Mouse (Mus musculus): ENCODE measurements around the gene Slc23a2. TPM values are rescaled to one million over a fixed set of nuclear protein-coding genes. Genes with fewer than 3 reads are reported as not detected.
A peak's percentile ranks its signal among the peaks of the same experiment; 100 is the strongest.

The Slc23a2 gene
- polyA plus RNA-seq, 1 experiment = 18.1 TPM

GRCm38 (mm10) chr2:132093739-132094138 lies 51.2 kb downstream of the Slc23a2 start:
- Histone ChIP-seq H3K4me3 (ENCODE audit: insufficient read depth, low read length) (no peak overlapping the region), H3K4me1 (ENCODE audit: control insufficient read depth, insufficient read depth, low read length) (peaks cover 2% of the 10 kb centered on the region; the same call in 1 of the 2 replicates), H3K27ac (ENCODE audit: insufficient read depth, low read length) (no peak overlapping the region)
- TF ChIP-seq POLR2A (IDR thresholded peaks at IDR 0.05; ENCODE audit: low read depth, low read length) (no peak), CTCF (IDR thresholded peaks at IDR 0.05; ENCODE audit: borderline replicate concordance, insufficient read depth, low read length) (no peak)

DNA sequence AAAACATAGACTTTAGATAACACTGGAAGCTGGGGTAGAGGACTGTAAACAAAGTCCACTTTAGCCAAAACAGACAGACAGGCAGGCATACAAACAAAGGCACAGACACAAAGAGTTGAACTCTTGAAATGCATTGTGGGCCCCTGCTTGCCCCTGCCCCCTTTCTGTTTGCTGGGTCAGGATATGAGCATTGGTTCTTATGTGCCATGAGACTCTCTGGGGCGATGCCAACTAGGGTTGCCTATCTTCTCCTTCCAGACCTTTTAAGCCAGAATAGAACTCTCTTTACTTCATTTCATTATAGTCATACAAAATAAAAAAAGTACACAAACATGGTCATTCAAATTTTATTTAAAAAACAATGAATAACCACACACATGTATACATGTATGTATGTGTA lies 51.6 kb downstream of the Slc23a2 start:
- Histone ChIP-seq H3K27ac (ENCODE audit: insufficient read depth, low read length) (no peak overlapping the region), H3K4me3 (ENCODE audit: insufficient read depth, low read length) (no peak overlapping the region), H3K4me1 (ENCODE audit: control insufficient read depth, insufficient read depth, low read length) (no peaks in the 10 kb centered on the region)
- TF ChIP-seq POLR2A (IDR thresholded peaks at IDR 0.05; ENCODE audit: low read depth, low read length) (no peak), CTCF (IDR thresholded peaks at IDR 0.05; ENCODE audit: borderline replicate concordance, insufficient read depth, low read length) (no peak)

- TF ChIP-seq POLR2A (IDR thresholded peaks at IDR 0.05; ENCODE audit: low read depth, low read length) (no peak), CTCF (IDR thresholded peaks at IDR 0.05; ENCODE audit: borderline replicate concordance, insufficient read depth, low read length) (no peak)
Measured at GRCm38 (mm10) chr2:132092722-132093121, 52.2 kb downstream of the Slc23a2 start.

DNA sequence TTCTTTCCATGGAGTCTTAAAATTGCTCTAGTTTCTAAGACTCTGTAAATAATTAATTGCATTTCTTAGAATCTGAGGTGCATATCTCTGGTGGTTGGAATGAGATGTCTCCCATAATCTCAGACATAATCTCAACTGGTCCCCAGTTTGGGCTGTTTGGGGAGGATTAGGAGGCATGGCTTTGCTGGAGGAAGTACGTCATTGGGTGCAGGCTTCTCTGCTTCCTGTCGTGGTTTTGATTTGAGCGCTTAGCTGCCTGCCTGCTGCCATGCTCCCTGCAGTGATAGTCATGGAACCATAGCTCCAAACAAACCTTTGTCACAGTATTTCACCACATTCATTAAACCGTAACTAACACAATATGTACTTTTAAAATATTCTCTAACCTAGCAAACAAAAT lies 53.2 kb downstream of the Slc23a2 start:
- Histone ChIP-seq H3K27ac (ENCODE audit: insufficient read depth, low read length) (no peak overlapping the region), H3K4me1 (ENCODE audit: control insufficient read depth, insufficient read depth, low read length) (no peaks in the 10 kb centered on the region), H3K4me3 (ENCODE audit: insufficient read depth, low read length) (no peak overlapping the region)
- no peak for TF ChIP-seq POLR2A (IDR thresholded peaks at IDR 0.05; ENCODE audit: low read depth, low read length)
- no peak for TF ChIP-seq CTCF (IDR thresholded peaks at IDR 0.05; ENCODE audit: borderline replicate concordance, insufficient read depth, low read length)

More at GRCm38 (mm10) chr2:132092722-132093121, 52.2 kb downstream of the Slc23a2 start:
- H3K27ac ChIP-seq (ENCODE audit: insufficient read depth, low read length) = no peak overlapping the region
- no peaks in the 10 kb centered on the region for H3K4me1 ChIP-seq (ENCODE audit: control insufficient read depth, insufficient read depth, low read length)
- no peak overlapping the region for H3K4me3 ChIP-seq (ENCODE audit: insufficient read depth, low read length)

- Histone ChIP-seq H3K4me3 (ENCODE audit: insufficient read depth, low read length) (no peak overlapping the region), H3K27ac (ENCODE audit: insufficient read depth, low read length) (peak overlapping the region; percentile 88), H3K4me1 (ENCODE audit: control insufficient read depth, insufficient read depth, low read length) (peaks cover 9% of the 10 kb centered on the region)
- no peak for TF ChIP-seq POLR2A (IDR thresholded peaks at IDR 0.05; ENCODE audit: low read depth, low read length)
- TF ChIP-seq CTCF (IDR thresholded peaks at IDR 0.05; ENCODE audit: borderline replicate concordance, insufficient read depth, low read length) = no peak
Measured at GRCm38 (mm10) chr2:132084813-132085212, 60.1 kb downstream of the Slc23a2 start.

DNA sequence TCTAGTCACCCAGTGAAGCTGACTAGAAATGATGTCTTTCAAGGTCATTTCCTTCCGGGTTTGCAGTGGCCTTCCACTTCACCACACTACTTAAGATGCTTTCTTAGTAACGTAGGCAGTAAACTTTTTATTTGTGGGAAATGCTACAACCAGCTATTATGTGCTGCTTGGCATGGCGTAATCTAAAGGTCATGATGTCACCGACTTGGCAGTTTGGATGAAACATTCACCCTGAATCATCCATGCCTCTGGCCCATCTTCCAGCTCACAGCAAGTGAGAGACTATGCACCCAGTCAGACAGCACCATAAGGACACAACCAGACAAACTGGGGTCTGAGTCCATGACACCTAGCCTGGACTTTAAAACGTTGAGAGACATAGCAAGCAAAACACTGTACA lies 60.5 kb downstream of the Slc23a2 start:
- TF ChIP-seq POLR2A (IDR thresholded peaks at IDR 0.05; ENCODE audit: low read depth, low read length) (no peak), CTCF (IDR thresholded peaks at IDR 0.05; ENCODE audit: borderline replicate concordance, insufficient read depth, low read length) (no peak)
- Histone ChIP-seq H3K4me3 (ENCODE audit: insufficient read depth, low read length) (no peak overlapping the region), H3K4me1 (ENCODE audit: control insufficient read depth, insufficient read depth, low read length) (peaks cover 9% of the 10 kb centered on the region), H3K27ac (ENCODE audit: insufficient read depth, low read length) (peak overlapping the region; percentile 88)

DNA sequence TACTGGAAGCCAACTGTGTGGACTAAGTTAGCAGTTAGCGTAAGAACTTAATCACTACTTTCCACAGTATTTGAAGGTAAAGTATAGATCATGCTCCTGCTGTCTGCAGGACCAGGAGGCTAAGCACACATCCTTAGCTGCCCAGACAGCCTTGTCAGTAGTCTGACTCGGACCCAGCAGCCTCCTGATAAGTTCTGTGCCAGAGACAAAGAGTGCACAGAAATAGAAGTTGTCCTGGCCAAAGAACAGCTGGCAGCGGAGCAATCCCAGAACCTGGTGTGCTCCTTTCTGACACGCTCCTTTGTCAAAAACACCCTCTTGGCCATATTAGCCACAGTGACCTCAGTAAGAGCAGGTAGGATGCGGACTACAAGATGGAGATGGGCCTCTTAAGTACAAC lies 65.8 kb downstream of the Slc23a2 start:
- Histone ChIP-seq H3K4me3 (ENCODE audit: insufficient read depth, low read length) (no peak overlapping the region), H3K27ac (ENCODE audit: insufficient read depth, low read length) (no peak overlapping the region), H3K4me1 (ENCODE audit: control insufficient read depth, insufficient read depth, low read length) (peaks cover 1% of the 10 kb centered on the region)
- TF ChIP-seq POLR2A (IDR thresholded peaks at IDR 0.05; ENCODE audit: low read depth, low read length) (no peak), CTCF (IDR thresholded peaks at IDR 0.05; ENCODE audit: borderline replicate concordance, insufficient read depth, low read length) (no peak)

DNA sequence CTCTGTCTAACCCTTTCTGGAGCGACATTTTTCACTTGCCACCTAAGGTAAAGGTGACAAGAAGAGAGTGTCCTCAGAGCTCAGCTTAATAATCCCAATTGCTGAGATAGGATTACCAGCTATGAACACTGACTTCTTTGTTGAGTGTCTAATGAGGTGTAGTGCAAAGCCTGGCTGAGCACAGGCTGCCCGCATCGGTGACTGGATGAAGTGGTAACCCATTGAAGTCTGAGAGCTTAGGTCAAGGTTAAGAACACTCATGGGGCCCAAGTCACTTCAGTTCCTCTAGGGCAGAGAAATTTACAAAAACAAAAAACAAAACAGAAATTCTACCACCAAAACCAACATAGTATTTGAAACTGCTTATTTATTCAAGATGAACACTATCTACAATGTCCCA lies 71.9 kb downstream of the Slc23a2 start:
- Histone ChIP-seq H3K4me3 (ENCODE audit: insufficient read depth, low read length) (no peak overlapping the region), H3K4me1 (ENCODE audit: control insufficient read depth, insufficient read depth, low read length) (no peaks in the 10 kb centered on the region), H3K27ac (ENCODE audit: insufficient read depth, low read length) (no peak overlapping the region)
- no peak for TF ChIP-seq POLR2A (IDR thresholded peaks at IDR 0.05; ENCODE audit: low read depth, low read length)
- no peak for TF ChIP-seq CTCF (IDR thresholded peaks at IDR 0.05; ENCODE audit: borderline replicate concordance, insufficient read depth, low read length)

DNA sequence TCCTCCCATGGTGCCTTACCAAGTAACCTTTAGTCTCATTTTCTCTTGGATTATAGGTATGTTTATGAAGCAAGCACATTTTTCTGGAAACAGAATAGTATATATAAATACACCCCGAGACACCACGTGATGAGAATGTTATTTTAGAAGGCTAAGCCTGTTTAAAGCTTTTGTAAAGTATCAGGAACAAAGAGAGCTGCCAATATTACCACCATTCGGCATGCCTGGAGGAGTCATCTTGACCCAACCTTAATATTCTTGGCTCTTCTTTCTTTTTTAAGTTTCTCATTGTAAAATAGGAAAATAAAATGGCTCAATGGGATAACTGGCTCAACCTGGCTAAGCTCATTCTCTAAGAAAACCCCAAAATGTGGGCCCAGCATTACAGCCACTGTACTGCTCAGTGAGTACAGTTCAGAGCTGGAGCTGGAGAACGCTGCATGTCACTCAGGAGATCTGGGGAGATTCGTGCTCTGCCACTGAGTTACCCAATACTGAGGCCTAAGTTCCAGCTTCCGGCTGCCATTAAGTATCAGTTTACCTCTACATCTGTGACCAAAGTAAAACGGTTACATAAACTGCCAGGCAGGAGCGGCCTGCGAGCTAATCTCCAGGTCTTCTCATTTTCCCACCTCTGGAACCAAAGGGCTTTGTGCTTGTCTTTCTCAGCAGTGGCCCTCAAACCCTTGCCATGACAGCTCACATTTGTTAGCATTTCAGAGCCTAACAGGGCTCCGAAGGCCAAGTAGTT lies 74.7 kb downstream of the Slc23a2 start:
- H3K4me3 ChIP-seq (ENCODE audit: insufficient read depth, low read length) = no peak overlapping the region
- no peak for TF ChIP-seq CTCF (IDR thresholded peaks at IDR 0.05; ENCODE audit: borderline replicate concordance, insufficient read depth, low read length)
- TF ChIP-seq POLR2A (IDR thresholded peaks at IDR 0.05; ENCODE audit: low read depth, low read length) = no peak

GRCm38 (mm10) chr2:132064185-132064831 lies 80.6 kb downstream of the Slc23a2 start:
- TF ChIP-seq CTCF (IDR thresholded peaks at IDR 0.05; ENCODE audit: borderline replicate concordance, insufficient read depth, low read length) (peak; percentile 13; the same call in 1 of the 2 replicates), POLR2A (IDR thresholded peaks at IDR 0.05; ENCODE audit: low read depth, low read length) (no peak)
- Histone ChIP-seq H3K27ac (ENCODE audit: insufficient read depth, low read length) (no peak overlapping the region), H3K4me3 (ENCODE audit: insufficient read depth, low read length) (no peak overlapping the region), H3K4me1 (ENCODE audit: control insufficient read depth, insufficient read depth, low read length) (no peaks in the 10 kb centered on the region)

More for the DNA sequence above, 74.7 kb downstream of the Slc23a2 start:
- no peaks in the 10 kb centered on the region for H3K4me1 ChIP-seq (ENCODE audit: control insufficient read depth, insufficient read depth, low read length)
- H3K27ac ChIP-seq (ENCODE audit: insufficient read depth, low read length) = no peak overlapping the region

Measured in embryonic fibroblast, embryonic 13.5 days (primary cell).